Mouse (Mus musculus): Measurements from ENCODE around the gene Tspan2.

GRCm38 (mm10) chr3:102738926-102739325 lies 4.6 kb downstream of the Tspan2 start:
- no peak for TF ChIP-seq CTCF (conservative IDR thresholded peaks at IDR 0.05; ENCODE audit: low read length)
- TF ChIP-seq POU5F1 (IDR thresholded peaks at IDR 0.05; ENCODE audit: borderline replicate concordance, low read length): no peak

Data from E14TG2a.4 (cell line).